Mouse (Mus musculus) cerebellum, postnatal 25 days (tissue): ENCODE measurements at regions not wholly inside any gene's neighbourhood (a gene's known extent, or its start where the extent isn't known, plus 50 kb on each side); places are given as distances from the start of the nearest gene placed in this dataset.

Experiments used
- DNase-seq, 2 experiments: peaks; one replicate each; pipeline ENCODE4 v3.0.0; 2021; ENCODE audit warnings: mixed read lengths in 2 of 2

GRCm38 (mm10) chr4:69898831-69899230 lies 511.4 kb downstream of the Cdk5rap2 start:
- DNase-seq, result no peak

GRCm38 (mm10) chr4:69896111-69896510 lies 514.1 kb downstream of the Cdk5rap2 start:
- no peak for DNase-seq

DNA sequence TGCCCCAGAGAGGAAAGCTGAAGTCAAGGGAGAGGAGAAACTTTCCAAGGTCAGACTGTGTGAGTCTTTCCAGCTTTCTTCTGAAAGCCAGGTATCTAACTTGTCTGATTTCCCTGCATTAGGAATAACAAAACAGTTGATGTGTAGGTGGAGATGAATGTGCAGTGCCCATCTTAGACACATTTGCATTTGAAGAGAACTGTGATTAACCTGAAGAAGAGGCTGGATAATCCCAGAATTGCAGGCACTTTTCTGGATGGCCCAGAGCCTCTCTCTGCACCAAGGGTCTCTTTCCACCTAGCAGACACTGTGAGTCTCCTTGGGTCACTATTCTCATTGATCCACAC lies 517.4 kb downstream of the Cdk5rap2 start:
- DNase-seq, result no peak

- no peak for DNase-seq
Observed at GRCm38 (mm10) chr4:69891898-69892828, 518.1 kb downstream of the Cdk5rap2 start.

GRCm38 (mm10) chr4:69890655-69891054 lies 519.6 kb downstream of the Cdk5rap2 start:
- DNase-seq, result no peak

DNA sequence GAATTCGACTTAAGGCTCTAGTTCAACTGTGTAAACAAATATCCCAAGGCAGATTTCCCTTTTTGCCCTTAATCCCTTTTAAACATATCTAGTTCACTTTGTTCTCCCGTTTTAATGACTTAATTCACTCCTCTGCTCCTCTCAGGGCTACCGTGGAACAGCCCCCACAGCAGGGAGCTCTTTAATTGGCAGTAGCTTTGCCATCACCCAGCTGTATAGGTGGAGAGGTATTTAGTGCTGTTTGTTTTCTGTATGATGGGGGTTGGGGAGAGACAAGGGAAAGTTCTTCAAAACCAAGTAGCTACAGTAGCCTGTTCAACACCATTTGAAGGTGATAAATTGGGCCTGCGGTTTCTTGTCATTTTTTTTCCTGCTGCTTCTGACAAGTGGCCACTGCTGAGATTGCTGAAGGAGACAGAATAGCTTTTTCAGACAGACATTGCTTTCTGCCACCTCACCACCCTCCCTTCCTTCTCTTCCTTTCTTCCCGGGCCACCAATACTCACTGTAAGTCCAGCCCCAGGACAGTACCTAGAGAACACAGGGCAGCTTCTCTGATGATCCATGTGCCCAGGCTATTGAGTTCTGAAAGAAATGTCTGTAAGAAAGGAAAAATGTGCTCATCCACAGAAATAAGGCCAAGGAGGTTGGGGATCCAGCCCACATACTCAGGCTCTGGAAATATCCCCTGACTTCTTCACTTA lies 520.2 kb downstream of the Cdk5rap2 start:
- no peak for DNase-seq

DNA sequence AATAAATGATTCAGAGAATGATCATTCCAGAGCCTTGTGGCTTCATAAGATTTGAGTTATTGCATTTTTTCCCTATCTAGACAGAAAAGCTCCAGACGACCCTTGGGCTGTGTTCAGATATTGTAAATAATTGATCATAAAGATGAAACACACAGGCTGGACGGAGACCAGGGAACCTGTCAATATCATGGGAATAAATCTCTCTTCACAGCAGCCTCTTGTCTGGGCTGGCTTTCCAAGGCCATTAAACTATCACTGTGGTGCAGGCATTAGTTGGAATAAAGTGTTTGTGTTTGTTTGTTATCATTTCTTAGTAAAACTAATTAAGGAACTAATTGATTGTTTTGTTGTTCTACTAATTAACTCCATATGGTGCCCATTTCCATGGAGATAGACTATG lies 533.5 kb downstream of the Cdk5rap2 start:
- no peak for DNase-seq

GRCm38 (mm10) chr4:69870638-69871037 lies 539.6 kb downstream of the Cdk5rap2 start:
- DNase-seq, result no peak

- DNase-seq, result no peak
Observed at GRCm38 (mm10) chr4:69855001-69855400, 555.2 kb downstream of the Cdk5rap2 start.

DNA sequence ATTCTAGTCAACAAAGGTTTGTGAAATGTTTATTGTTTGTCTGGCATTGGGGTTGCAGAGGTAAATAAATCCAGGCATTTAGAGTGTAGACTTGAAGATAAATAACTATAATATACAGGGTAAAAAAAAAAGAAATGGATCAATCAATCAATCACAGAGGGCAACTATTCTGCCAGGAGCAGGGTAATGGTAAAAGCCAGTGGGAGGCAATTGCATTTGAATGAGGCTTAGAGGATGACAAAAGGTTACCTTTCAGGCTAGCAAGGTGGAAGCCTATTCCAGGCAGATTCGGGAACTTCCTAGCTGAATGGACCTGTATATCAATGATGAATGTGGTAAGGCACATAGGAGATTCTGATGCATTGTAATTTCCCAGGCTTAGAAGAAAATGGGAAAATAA lies 557.6 kb downstream of the Cdk5rap2 start:
- no peak for DNase-seq

- no peak for DNase-seq
Observed at GRCm38 (mm10) chr4:69849423-69849822, 560.8 kb downstream of the Cdk5rap2 start.

GRCm38 (mm10) chr4:69839868-69840267 lies 570.4 kb downstream of the Cdk5rap2 start:
- no peak for DNase-seq

DNA sequence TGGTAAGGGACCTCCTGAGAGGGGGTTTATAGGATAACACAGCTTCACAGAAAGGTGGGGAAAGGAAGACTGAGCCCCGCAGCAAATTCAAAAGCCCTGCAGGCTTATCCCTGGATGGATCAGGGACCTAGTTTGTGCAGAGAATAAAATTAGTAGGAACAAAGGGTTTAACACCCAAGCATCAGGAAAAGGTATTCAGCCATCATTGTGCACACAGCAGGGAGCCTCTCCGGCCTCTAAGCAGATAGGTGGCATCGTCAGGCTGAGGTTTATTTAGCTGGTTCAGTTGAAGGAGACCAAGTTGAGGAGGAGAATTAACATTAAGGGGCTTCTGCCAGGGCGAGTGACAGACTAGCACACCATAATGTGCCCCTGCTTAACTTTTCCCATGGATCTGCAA lies 571.3 kb downstream of the Cdk5rap2 start:
- DNase-seq, result no peak

GRCm38 (mm10) chr4:69824903-69825268 lies 585.4 kb downstream of the Cdk5rap2 start:
- no peak for DNase-seq

- DNase-seq, result no peak
Observed at GRCm38 (mm10) chr4:69824215-69824902, 585.9 kb downstream of the Cdk5rap2 start.

- no peak for DNase-seq
Observed at GRCm38 (mm10) chr4:69823311-69823940, 586.8 kb downstream of the Cdk5rap2 start.

DNA sequence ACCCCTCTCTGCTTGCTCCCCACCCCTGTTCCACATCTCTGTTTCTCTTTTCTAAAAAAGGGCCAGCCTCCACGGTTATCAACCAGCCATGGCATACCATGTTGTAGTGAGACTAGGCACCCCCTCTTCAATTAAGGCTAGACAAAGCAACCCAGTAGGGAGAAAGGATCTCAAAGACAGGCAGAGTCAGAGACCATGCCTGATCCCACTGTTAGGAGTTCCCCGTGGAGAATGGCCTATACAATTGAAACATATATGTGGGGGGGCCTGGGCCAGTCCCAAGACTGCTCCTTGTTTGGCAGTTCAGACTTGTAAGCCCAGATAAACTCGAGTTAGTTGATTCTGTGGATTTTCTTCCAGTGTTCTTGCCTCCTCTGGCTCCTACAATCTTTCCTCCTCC lies 591.4 kb downstream of the Cdk5rap2 start:
- no peak for DNase-seq

- DNase-seq, result no peak
Observed at GRCm38 (mm10) chr4:69785481-69786050, 624.7 kb downstream of the Cdk5rap2 start.

DNA sequence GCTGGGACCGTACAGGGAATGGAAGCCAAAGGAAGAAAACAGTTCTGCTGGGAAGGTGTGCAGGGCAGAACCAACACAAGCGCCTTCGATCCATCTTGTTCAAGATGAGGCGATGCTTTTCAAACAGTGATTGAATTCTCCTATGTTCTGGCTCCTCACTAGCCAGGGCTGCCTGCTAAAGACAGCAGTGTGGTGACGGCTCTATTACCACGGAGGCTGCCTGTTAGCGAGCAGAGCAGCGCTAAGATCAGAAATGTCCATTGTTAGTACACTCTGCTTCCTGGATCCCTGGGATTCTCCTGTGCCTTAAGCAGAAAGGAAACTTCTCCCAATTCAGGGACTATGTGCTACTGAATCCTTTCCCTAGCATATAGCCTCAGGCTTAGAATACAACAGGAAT lies 629.0 kb downstream of the Cdk5rap2 start:
- DNase-seq, result no peak

GRCm38 (mm10) chr4:69761841-69762240 lies 648.4 kb downstream of the Cdk5rap2 start:
- no peak for DNase-seq

GRCm38 (mm10) chr4:69759596-69759995 lies 650.6 kb downstream of the Cdk5rap2 start:
- DNase-seq, result peak in 1 of 2 experiments; percentile 20

- peak in 1 of 2 experiments; percentile 18 for DNase-seq
Observed at GRCm38 (mm10) chr4:69754567-69754966, 655.7 kb downstream of the Cdk5rap2 start.

DNA sequence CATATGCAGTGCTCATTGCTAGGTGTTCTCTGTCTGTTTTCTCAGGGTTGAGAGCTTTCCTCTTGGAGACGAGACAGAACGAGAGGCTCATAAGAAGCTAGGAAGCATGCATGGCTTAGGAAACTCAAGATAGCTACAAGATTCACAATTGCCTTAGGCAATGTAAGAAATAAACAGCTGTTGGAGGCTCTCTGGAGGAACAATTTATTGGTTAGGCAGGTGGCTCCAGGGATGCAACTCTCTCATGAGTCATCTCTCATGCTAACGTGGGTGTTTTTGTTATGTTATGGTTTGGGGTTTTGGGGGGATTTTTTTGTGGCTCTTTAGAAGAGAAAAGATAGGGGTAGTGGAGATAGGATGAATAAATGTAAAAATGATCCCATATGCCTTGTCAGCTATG lies 657.2 kb downstream of the Cdk5rap2 start:
- DNase-seq, result no peak
